Mouse (Mus musculus): Measurements from ENCODE around the gene Pbld2. TPM values are rescaled to one million over a fixed set of nuclear protein-coding genes. Genes with fewer than 3 reads are reported as not detected.
A peak's percentile ranks its signal among the peaks of the same experiment; 100 is the strongest.

Pbld2 gene
- polyA plus RNA-seq, 1 experiment from 2014 or later: 1.2 TPM

GRCm38 (mm10) chr10:63008193-63008592 is 15.9 kb upstream of the Pbld2 start:
- ATAC-seq (ENCODE audit: insufficient number of reproducible peaks, insufficient read depth, low FRiP score, low TSS enrichment, low read depth): no peak
- Histone ChIP-seq H3K4me2 (no peak overlapping the region), H3K36me3 (peaks cover 91% of the 10 kb centered on the region), H3K9me3 (no peaks in the 10 kb centered on the region), H3K4me3 (replicated peaks) (no peak overlapping the region), H3K27ac (no peak overlapping the region), H3K9ac (replicated peaks) (no peak overlapping the region), H3K27me3 (no peaks in the 10 kb centered on the region), H3K4me1 (replicated peaks) (no peaks in the 10 kb centered on the region)
- WGBS: 74% methylated on average over 3 of the region's 3 CpGs

GRCm38 (mm10) chr10:63010268-63010667 is 13.8 kb upstream of the Pbld2 start:
- WGBS: 82% methylated on average over 4 of the region's 4 CpGs
- Histone ChIP-seq H3K4me2 (no peak overlapping the region), H3K27me3 (no peaks in the 10 kb centered on the region), H3K4me3 (replicated peaks) (no peak overlapping the region), H3K9me3 (no peaks in the 10 kb centered on the region), H3K36me3 (peaks cover 91% of the 10 kb centered on the region), H3K4me1 (replicated peaks) (no peaks in the 10 kb centered on the region), H3K27ac (no peak overlapping the region), H3K9ac (replicated peaks) (no peak overlapping the region)
- no peak for ATAC-seq (ENCODE audit: insufficient number of reproducible peaks, insufficient read depth, low FRiP score, low TSS enrichment, low read depth)

GRCm38 (mm10) chr10:63011556-63011955 is 12.6 kb upstream of the Pbld2 start:
- no peak for ATAC-seq (ENCODE audit: insufficient number of reproducible peaks, insufficient read depth, low FRiP score, low TSS enrichment, low read depth)
- Histone ChIP-seq H3K9me3 (no peaks in the 10 kb centered on the region), H3K4me3 (replicated peaks) (no peak overlapping the region), H3K4me1 (replicated peaks) (no peaks in the 10 kb centered on the region), H3K36me3 (peaks cover 93% of the 10 kb centered on the region), H3K27ac (no peak overlapping the region), H3K9ac (replicated peaks) (no peak overlapping the region), H3K27me3 (no peaks in the 10 kb centered on the region), H3K4me2 (no peak overlapping the region)
- 91% methylated on average over 6 of the region's 6 CpGs for WGBS

DNA sequence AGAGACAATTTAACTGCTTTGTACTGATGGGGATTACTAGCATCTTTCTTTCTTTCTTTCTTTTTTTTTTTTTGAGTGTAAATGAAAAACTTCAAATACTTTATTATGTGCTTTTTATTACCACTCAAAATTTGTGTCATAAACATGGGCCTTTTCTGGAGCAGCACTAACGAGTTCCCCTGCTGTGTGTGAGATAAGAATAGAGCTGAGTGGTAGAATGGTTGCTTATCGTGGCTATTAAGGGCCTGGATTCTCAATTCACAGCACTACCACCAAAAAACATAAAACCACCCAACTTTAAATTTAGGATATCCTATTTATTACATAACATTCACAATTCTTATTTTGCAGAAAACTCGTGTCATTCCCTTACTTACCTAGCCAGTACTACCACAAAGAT is 10.6 kb upstream of the Pbld2 start:
- Histone ChIP-seq H3K27me3 (no peaks in the 10 kb centered on the region), H3K27ac (no peak overlapping the region), H3K4me2 (no peak overlapping the region), H3K36me3 (peaks cover 88% of the 10 kb centered on the region), H3K9ac (replicated peaks) (no peak overlapping the region), H3K4me1 (replicated peaks) (no peaks in the 10 kb centered on the region), H3K4me3 (replicated peaks) (no peak overlapping the region), H3K9me3 (no peaks in the 10 kb centered on the region)
- 71% methylated on average over 3 of the region's 3 CpGs for WGBS
- no peak for ATAC-seq (ENCODE audit: insufficient number of reproducible peaks, insufficient read depth, low FRiP score, low TSS enrichment, low read depth)

DNA sequence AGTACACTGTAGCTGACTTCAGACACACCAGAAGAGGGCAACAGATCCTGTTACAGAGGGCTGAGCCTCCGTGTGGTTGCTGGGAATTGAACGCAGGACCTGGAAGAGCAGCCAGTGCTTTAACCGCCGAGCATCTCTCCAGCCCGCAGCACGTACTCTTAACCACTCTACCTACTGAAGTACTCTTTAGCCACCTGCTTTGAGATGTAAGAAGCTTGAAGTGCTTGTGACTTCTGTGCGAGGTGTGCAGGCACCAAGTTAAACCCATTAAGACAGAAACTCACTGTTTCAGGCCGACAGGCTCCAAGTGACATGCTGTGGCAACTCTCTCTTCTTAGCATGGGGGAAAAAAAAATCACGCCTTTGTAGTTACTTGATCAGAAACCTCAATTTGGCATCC is 9.9 kb upstream of the Pbld2 start:
- Histone ChIP-seq H3K4me1 (replicated peaks) (no peaks in the 10 kb centered on the region), H3K36me3 (peaks cover 86% of the 10 kb centered on the region)
- WGBS: 85% methylated on average over 9 of the region's 9 CpGs

GRCm38 (mm10) chr10:63019304-63019703 is 4.8 kb upstream of the Pbld2 start:
- 91% methylated on average over 6 of the region's 6 CpGs for WGBS
- H3K36me3 ChIP-seq: peaks cover 39% of the 10 kb centered on the region
- no peak overlapping the region for H3K9ac ChIP-seq (replicated peaks)
- no peak overlapping the region for H3K4me2 ChIP-seq
- ATAC-seq (ENCODE audit: insufficient number of reproducible peaks, insufficient read depth, low FRiP score, low TSS enrichment, low read depth): no peak
- H3K4me1 ChIP-seq (replicated peaks): peaks cover 22% of the 10 kb centered on the region
- no peak overlapping the region for H3K4me3 ChIP-seq (replicated peaks)
- H3K9me3 ChIP-seq: no peaks in the 10 kb centered on the region
- no peak overlapping the region for H3K27ac ChIP-seq
- no peaks in the 10 kb centered on the region for H3K27me3 ChIP-seq

More for the DNA sequence above, 9.9 kb upstream of the Pbld2 start:
- H3K4me3 ChIP-seq (replicated peaks): no peak overlapping the region
- H3K9ac ChIP-seq (replicated peaks): no peak overlapping the region
- no peaks in the 10 kb centered on the region for H3K27me3 ChIP-seq
- no peak for ATAC-seq (ENCODE audit: insufficient number of reproducible peaks, insufficient read depth, low FRiP score, low TSS enrichment, low read depth)
- H3K4me2 ChIP-seq: no peak overlapping the region
- no peaks in the 10 kb centered on the region for H3K9me3 ChIP-seq
- H3K27ac ChIP-seq: no peak overlapping the region

DNA sequence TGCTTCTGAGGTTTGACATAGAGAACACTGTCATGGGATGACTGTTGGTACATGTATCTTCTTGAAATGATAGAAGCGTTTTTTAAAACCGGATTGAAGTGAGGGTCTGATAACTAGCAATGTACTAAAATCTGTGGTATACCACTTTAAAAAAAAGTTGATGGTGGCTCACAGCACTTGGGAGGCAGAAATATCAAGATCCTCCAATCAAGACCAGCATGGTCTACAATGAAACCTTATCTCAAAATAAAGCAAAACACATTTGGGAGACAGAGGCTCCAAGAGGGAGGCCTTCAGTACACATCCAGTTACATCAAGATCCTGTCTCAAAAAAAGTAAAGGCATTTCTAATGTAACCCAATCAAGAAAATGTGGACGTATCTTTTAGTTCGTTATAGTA is 2.4 kb upstream of the Pbld2 start:
- Histone ChIP-seq H3K4me2 (peak overlapping the region; percentile 67), H3K36me3 (peaks cover 15% of the 10 kb centered on the region), H3K9me3 (no peaks in the 10 kb centered on the region), H3K27me3 (no peaks in the 10 kb centered on the region), H3K9ac (replicated peaks) (peak overlapping the region; percentile 100; the same call in 1 of the 2 replicates), H3K4me3 (replicated peaks) (peak overlapping the region; percentile 87), H3K27ac (no peak overlapping the region), H3K4me1 (replicated peaks) (peaks cover 42% of the 10 kb centered on the region)
- no peak for ATAC-seq (ENCODE audit: insufficient number of reproducible peaks, insufficient read depth, low FRiP score, low TSS enrichment, low read depth)
- WGBS: 63% methylated on average over 4 of the region's 4 CpGs

DNA sequence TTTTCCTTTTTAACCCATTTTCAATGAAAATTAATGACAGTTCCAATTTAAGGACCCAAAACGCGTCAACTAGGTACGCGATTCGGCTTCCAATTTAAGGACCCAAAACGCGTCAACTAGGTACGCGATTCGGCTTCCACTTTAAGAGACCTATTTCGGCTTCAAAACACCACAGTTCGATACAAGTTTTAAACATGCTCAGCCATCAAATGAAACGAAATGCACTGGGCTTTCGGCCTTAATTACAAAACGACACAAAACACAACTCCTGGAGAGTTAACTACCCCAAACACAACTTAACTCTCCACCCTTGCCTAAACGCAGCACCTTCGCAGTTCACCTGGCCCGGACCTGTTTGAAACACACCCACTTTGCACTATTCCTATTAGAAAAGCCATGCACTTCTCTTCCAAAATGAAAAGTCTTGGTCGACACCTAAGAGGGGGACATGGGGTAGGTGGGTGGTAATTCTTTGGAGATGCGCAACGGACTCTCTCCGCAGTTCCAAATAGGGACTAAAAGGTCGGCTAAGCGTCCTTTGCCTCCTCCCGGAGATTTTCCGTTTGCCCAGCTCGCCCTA is 1.5 kb upstream of the Pbld2 start:
- Histone ChIP-seq H3K4me1 (replicated peaks) (peaks cover 45% of the 10 kb centered on the region), H3K27me3 (no peaks in the 10 kb centered on the region), H3K9ac (replicated peaks) (peak overlapping the region; percentile 100), H3K4me3 (replicated peaks) (peak overlapping the region; percentile 87), H3K4me2 (peak overlapping the region; percentile 67), H3K9me3 (no peaks in the 10 kb centered on the region), H3K27ac (peak overlapping the region; percentile 100), H3K36me3 (peaks cover 7% of the 10 kb centered on the region; the same call in 1 of the 2 replicates)
- WGBS: under 1% methylated on average over 27 of the region's 27 CpGs
- ATAC-seq (ENCODE audit: insufficient number of reproducible peaks, insufficient read depth, low FRiP score, low TSS enrichment, low read depth): no peak

DNA sequence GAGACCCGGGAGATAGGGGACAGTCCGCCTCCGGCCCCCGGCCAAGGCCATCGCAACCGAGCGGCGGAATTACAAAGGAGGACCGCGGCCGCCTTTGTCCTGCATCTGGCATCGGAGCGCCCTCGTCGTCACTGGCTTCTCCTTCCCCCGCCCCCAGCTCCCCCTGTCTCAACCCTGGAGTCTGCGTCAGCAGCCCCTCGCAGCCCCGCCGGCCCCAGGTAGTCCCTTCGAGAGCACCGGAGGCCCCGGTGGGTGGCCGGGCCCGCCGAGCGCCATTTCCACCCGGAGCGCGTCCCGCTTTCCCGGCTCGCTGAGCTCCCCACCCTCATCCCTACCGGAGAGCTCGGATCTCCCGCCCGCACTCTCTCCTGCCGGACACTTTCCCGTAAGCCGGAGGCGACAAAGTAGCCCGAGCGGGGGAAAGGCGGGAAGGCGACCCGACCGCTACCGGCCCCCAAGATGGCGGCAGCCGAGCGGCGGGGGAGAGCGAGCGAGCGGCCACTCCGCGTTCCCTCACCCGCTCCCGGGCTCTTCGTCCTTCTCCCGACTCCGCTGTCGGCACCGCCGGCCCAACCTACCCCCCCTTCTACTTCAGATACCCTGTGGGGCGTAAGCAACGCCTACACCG is 880 bp upstream of the Pbld2 start:
- ATAC-seq (ENCODE audit: insufficient number of reproducible peaks, insufficient read depth, low FRiP score, low TSS enrichment, low read depth): peak; percentile 1; the same call in 1 of the 2 replicates
- peak overlapping the region; percentile 100 for H3K27ac ChIP-seq
- H3K4me2 ChIP-seq: peak overlapping the region; percentile 67

GRCm38 (mm10) chr10:63024580-63024910 is 430 bp downstream of the Pbld2 start:
- H3K9me3 ChIP-seq: no peaks in the 10 kb centered on the region
- H3K4me2 ChIP-seq: peak overlapping the region; percentile 67
- H3K27ac ChIP-seq: peak overlapping the region; percentile 100
- peak overlapping the region; percentile 87 for H3K4me3 ChIP-seq (replicated peaks)
- no peaks in the 10 kb centered on the region for H3K36me3 ChIP-seq
- peak overlapping the region; percentile 100 for H3K9ac ChIP-seq (replicated peaks)
- H3K4me1 ChIP-seq (replicated peaks): peaks cover 43% of the 10 kb centered on the region
- peak; percentile 44; the same call in 1 of the 2 replicates for ATAC-seq (ENCODE audit: insufficient number of reproducible peaks, insufficient read depth, low FRiP score, low TSS enrichment, low read depth)
- under 1% methylated on average over 8 of the region's 8 CpGs for whole genome bisulfite sequencing
- H3K27me3 ChIP-seq: no peaks in the 10 kb centered on the region

More for the DNA sequence above, 880 bp upstream of the Pbld2 start:
- H3K36me3 ChIP-seq: 0 out of 2 replicates have a peak, but pooled peaks cover 2% of the 10 kb centered on the region
- WGBS: under 1% methylated on average over 68 of the region's 68 CpGs
- H3K9ac ChIP-seq (replicated peaks): peak overlapping the region; percentile 100
- no peaks in the 10 kb centered on the region for H3K27me3 ChIP-seq
- H3K4me3 ChIP-seq (replicated peaks): peak overlapping the region; percentile 87
- H3K4me1 ChIP-seq (replicated peaks): peaks cover 45% of the 10 kb centered on the region
- H3K9me3 ChIP-seq: no peaks in the 10 kb centered on the region

- H3K9me3 ChIP-seq: no peaks in the 10 kb centered on the region
- no peaks in the 10 kb centered on the region for H3K36me3 ChIP-seq
- H3K4me2 ChIP-seq: peak overlapping the region; percentile 67
- peaks cover 42% of the 10 kb centered on the region for H3K4me1 ChIP-seq (replicated peaks)
- WGBS: 51% methylated on average over 2 of the region's 2 CpGs
- H3K4me3 ChIP-seq (replicated peaks): peak overlapping the region; percentile 87
- H3K27ac ChIP-seq: peak overlapping the region; percentile 100
- H3K27me3 ChIP-seq: no peaks in the 10 kb centered on the region
- H3K9ac ChIP-seq (replicated peaks): no peak overlapping the region
- no peak for ATAC-seq (ENCODE audit: insufficient number of reproducible peaks, insufficient read depth, low FRiP score, low TSS enrichment, low read depth)
These were observed 901 bp downstream of the Pbld2 start for GRCm38 (mm10) chr10:63025016-63025415.
